Mouse (Mus musculus) neutrophil, adult 83 days (primary cell): ENCODE results near the gene Gm21677. TPM values are rescaled to one million over a fixed set of nuclear protein-coding genes. Genes with fewer than 3 reads are reported as not detected.

Source experiments
- total RNA-seq, 2 experiments: library from RNA; stranded (reverse); gene quantifications; one replicate each; pipeline ENCODE4 v1.2.4; 2023

Gm21677 gene
- total RNA-seq = not detected

GRCm38 (mm10) chrY:3306349-3306748 lies at the start of gene Gm21677:
TSS of gene Gm21677 (minus strand) at chrY:3306449.

DNA sequence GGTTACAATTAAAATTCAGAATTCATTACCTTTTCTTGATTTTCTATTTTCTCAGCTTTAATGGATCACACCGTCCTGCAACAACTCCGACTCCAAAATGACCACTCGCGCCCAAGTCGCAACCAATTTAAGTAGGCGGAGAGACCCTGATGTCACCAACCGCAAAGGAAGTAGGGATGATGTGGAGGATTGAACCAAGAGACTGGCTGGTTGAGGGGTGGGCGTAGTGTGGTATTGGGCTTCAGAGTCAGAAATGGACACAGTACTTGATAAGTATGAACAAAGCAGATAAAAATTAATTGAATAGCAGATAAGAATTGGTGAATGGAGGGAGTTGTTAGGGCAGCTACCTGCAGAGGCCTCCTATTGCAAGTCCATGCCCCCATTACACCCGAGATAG lies 39.0 kb upstream of the Gm21677 start, which contains the start of gene Gm21693:
TSS of gene Gm21693 (minus strand) at position 101 of the 400 bp plus-strand sequence.

Other genes with a start within 250 kb of the Gm21677 start
- not detected for gene Gm21693, start 38.9 kb upstream of the Gm21677 start, total RNA-seq
- not detected for gene Gm21704, start 103.7 kb upstream of the Gm21677 start, total RNA-seq
- not detected for gene Gm21708, start 103.7 kb upstream of the Gm21677 start, total RNA-seq